Mouse (Mus musculus): ENCODE measurements around the gene Cplx1. TPM values are rescaled to one million over a fixed set of nuclear protein-coding genes. Genes with fewer than 3 reads are reported as not detected.
A peak's percentile ranks its signal among the peaks of the same experiment; 100 is the strongest.

The Cplx1 gene
- total RNA-seq (2021) = under 1 TPM; 0.45 to 0.54 TPM
- long read RNA-seq, experiment 1 = 0 reads
- long read RNA-seq, experiment 2, partial matches to known transcripts = 0 of 1 reads
- long read RNA-seq, experiment 2, other reads (novel, unspliced or antisense) = 0 of 1 reads

DNA sequence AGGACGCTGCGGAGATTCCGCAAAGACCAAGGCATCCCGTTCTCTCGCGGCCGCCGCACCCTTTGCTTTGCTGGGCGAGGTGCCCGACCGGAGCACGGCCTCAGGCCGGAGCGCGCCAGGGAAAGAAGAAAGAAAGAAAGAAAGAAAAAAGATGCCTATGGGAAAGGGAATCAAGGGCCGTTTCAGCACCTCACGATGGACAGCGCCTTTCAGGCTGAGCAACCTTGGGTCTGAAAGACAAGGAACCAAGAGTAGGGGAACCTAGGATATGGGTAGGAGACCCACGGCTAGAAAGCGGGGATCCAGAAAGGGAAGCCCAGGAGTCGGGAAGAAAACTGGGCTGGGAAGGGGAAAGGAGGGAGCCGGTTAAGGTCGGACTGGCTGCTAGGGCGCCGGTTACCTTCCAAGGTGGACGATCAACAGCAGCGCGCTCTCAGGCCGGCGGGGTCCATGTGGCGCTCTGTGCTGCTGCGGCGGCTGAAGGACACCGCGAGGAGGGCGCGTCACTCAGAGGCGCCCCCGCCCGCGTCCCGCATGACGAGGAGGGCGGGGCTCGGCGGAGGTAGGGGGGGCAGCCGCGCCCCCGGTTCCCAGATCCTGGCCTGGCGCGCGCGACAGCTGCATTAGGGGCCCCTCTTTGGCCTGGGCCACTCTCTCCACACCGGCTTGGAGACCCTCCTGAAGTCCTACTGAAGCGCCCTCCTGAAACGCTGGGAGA lies at the start of gene Cplx1:
Gene Cplx1, minus strand, starts transcription at position 536 of the 718 bp plus-strand sequence.
- peak; percentile 63 for DNase-seq

DNA sequence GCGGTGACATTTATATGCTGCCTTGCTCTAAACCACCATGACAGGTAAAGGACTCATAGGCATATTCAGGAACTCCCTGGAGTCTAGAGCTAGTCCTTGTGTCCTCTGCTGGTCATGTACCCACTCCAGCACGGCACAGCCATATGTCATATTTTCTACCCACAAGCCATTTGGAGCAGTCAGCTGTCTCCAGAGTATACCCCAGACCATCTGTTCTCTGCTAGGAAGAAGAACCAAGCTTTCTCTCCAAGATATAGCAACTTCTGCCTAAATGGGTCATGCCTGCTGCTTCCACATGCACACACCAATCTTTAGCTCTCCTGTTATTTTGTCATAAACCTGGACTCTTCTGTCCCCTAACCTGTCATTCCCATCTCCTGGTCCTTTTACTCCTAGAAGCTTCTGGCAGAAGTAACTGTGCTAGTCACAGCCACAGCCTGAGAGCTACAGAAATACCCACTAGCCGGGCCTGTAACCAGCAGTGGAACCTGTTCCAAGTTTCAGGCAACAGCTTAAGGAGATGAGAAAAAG lies 31.6 kb upstream of the Cplx1 start:
- no peak for DNase-seq

DNA sequence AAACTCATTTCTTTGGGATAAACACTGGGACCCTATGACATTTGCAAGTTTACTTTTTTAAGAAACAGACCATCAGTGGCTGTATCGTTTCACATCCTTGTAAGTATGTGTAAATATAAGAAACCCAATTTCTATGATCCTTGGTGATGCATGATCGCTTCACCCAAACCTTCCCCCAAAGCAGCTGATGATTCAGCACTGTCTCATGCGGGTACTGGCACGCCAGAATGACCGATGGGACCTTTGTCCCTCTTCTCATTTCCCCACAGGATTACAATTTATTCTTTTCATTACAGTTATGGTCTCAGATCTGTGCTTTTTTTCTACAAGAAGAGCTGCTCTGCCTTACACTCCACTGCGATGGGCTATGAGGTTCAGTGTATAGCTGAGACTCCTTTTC lies 23.2 kb upstream of the Cplx1 start:
- DNase-seq = no peak

DNA sequence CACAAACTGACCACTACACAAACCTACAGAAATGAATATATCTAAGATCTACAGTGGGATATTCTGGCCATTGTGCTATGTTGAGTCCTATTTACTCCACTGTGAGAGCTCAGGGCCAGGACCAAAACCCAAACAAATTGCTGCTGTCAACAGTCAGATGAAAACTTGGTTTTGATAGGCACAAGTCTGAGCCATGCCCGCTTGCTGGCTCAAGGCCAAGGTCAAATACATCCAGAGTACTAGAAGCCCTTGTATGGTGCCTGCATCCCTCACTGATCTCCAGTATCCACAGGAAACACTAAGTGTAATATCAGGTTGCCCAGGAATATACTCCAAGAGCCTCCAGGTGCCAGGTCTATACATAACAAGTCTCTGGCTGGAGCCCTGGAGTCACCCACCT lies 21.2 kb upstream of the Cplx1 start:
- DNase-seq = no peak

DNA sequence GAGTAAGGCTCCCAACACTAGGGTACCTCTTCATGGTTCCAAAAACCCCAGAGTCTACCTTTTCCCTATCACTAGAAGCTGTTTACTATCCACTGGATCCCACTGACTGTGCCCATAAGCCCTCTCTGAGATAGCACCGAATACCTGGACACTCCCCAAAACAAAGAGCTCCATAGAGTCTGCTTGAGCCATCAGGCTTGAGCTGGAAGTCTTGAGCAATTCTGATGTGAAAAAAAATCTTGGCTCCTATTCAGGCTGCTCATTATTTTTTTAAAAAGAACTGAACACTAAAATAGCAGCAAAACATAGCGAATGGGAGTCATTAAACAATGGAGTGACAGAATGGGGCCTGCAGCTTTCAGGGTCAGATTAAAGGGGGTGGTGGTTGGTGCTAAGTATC lies 17.3 kb upstream of the Cplx1 start:
- no peak for DNase-seq

DNA sequence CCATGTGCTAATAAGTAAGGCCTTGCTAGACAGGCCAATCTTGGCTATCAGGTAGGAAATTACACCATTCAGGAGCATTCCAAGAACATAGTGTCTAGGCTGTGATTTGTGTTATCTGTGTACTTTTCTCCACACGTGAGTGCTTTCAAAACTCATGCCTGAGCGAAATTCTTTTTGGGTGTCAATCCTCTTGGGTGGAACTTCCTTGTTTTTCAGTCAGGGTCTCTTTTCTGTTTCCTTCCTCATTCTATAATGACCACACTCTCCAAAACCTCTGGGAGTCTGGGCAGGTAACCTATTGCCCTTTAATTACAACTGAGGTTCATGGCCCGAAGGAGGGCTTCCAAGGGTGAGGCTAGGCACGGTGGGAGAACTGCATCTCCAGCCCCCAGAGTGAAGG lies 16.7 kb upstream of the Cplx1 start:
- DNase-seq = no peak

DNA sequence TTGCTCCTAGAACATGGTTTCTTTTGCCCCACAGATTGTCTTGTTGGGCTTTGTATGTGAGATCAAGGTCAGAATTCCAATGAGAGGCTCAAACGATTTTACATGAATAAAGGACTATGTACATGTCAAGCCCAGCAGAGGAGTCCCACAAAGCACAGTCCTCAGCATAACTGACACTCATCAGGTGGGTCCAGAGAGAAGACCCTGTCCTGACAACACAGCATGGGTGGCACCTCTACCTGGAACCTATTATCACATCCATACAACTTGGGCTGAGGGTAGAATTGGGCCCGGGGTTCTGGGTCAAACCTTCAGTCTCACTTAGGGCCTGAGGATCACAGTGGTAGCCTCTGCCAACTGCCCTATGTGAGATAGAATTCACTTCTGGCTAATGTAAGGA lies 15.6 kb upstream of the Cplx1 start:
- no peak for DNase-seq

DNA sequence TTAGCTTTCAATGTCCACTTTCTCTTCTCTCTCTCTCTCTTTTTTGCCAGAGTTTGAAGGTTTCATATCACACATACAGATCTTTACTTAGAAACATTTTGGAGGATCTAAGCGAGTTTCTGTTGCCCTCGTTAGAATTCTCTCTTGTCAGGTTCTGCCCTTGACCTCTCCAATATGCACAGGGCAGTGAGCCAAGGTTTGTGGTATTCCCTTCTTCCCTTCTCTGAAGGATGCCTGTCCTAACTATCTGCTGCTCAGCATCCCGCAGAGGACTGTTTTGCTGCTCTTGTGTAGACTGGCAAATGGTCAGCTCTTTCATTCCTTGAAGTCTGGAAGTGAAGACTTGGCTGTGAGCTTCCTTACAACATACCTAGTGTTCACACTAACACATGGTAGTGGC lies 14.5 kb upstream of the Cplx1 start:
- no peak for DNase-seq

DNA sequence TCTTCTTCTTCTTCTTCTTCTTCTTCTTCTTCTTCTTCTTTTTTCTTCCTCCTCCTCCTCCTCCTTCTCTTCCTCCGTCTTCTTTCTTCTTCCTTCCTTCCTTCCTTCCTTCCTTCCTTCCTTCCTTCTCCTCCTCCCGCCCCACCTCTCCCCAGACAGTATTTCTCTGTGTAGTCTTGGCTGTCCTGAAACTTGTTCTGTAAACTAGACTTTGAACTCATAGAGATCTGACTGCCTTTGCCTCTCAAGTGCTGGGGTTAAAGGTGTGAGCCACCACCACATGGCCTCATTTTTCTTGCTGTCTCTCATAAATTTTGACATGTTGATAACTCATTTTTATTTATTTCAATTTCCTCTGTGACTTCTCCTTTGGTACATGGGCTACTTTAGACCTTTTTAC lies 12.7 kb upstream of the Cplx1 start:
- DNase-seq = no peak

DNA sequence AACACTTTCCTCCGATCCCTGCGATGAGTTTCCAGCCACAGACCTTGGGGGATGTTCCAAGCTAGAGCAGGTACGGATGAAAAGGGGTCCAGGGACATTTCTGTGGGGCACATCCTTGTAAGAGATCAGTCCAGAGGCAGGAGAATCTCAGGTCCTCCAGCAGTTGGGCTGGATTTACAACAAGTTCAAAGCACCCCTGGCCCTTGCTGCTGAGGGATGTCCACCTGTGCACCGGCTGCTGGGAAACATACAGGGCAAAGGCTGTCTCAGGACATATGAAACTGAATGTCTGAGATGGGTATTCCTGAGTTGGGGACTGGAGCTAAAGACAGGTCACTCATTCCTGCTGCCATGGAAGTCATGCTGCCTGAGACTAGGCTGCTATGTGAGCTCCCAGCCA lies 7.2 kb upstream of the Cplx1 start:
- no peak for DNase-seq

DNA sequence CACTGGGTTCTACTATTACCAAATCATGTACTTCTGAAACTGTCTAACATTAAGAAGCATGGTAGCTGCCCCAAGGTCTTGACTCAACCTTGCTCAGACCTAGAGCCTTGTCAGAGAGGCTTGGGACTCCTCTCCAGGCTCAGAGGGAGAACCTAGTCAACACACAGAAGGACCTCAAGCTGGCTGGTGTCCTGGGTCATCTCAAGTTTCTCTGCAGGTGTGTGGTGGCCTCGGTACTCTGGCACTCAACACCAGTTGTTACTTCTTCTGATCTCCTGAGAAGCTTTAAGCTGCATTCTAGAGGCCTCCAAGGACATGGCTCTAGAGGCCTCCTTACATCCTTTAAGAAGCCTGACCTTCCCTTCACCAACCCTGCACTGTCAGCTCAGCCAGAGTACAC lies 4.2 kb upstream of the Cplx1 start:
- DNase-seq = no peak

DNA sequence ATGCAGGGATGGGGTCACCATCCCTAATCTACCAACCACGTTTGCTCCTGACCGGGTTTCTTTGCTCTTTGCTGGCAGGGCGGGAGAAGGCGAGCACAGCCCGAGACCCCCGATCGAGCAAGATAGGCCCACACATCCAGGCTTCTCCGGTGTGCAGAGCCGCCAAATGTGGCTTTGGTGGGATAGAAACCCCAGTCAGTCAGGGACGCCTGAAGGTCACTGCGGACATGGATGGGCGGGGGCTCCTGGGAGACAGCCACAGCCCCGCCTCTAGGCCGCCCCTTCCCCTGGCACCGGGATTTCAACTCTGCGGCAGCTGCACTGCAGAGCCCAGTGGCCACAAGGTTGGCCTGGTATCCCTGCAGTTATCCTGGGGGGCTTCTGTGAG lies 377 bp upstream of the Cplx1 start:
- no peak for DNase-seq

DNA sequence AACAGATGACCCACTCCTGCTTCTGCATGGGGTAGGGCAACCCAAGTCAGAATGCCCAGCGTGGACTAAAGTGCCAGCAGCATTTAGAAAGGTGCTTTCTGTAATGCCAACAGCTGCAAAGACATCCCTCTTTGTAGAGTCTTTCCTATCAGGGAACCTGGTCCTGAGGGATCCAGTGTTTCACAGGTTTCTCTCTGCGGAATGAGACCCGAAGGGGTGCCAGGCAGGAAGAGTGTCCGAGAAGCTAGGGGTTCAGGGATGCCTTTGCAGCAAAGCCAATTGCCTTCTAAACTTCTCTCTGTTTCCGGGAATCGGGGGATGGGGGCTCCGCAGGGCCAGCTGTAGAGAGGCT lies 711 bp downstream of the Cplx1 start:
- no peak for DNase-seq

DNA sequence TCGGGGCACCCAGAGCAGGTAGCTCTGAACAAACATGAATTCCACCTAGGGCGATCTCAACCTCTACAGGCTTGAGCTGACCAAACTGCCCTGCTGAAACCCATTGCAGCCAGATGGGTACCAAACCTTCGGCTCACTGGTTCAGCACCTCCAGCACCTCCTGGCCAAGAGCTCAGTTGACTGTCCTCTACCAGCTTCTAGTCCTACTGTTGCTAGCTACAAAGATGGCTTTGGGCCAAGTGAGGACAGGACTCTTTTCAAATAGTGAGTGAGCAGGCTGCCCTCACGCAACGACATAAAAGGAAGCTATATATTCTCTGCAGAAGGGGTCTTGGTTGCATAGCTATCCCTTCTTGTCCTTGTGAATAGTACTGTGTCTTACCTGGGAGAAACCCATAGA lies 2.2 kb downstream of the Cplx1 start:
- DNase-seq = no peak

DNA sequence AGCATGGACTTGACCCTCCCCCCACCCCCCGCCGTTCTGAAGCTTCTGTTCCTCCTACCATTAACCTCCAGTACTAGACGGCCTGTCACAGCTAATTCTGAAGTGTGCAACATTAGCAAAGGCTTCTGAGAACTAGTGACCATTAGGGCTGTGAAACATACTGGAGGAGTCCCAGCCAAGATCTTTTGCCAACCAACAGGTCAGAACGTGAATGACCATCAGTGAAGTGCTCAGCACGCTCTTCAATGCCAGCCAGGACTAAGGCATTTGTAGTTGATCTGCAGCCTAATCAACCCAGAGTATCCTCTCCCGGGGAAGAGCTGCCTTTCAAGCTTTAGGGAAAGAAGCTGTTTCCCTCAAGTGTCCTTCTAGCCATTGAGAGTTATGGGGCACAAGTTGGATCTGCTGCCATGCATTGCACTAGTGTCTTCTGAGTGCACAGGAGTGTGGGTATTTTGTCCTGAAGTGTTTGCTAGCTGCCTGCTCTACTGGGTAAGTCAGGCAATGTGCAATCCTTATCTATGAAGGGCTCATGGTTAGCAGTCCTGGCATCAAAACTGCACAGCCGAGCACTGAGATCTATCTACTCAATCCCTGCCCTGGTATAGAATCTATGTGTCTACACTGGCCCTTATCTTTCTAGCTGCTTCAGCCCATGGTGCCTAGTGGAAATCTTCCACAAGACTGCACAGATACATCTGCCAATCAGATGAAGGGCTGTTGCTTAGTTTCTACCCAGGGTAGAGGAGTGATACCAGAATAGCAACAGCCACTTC lies 6.1 kb downstream of the Cplx1 start:
- DNase-seq = no peak

DNA sequence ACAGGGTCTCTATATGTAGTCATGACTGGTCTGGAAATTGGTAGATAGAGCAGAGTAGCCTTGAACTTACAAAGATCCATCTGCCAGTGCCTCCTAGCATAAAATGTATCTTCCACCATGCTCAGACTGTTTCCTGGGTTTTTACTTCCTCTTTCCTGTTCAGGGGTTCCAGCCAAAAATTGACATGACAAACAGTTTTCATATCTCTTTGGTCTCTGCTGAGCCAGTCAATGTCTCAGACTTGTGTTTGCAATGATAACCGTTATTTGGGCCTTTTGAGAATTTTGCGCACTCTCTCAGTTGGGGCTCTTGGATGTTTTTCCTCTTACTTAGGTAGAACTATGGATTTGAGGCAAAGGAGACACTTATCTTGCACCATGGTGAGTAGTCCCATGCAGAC lies 15.6 kb downstream of the Cplx1 start:
- no peak for DNase-seq

DNA sequence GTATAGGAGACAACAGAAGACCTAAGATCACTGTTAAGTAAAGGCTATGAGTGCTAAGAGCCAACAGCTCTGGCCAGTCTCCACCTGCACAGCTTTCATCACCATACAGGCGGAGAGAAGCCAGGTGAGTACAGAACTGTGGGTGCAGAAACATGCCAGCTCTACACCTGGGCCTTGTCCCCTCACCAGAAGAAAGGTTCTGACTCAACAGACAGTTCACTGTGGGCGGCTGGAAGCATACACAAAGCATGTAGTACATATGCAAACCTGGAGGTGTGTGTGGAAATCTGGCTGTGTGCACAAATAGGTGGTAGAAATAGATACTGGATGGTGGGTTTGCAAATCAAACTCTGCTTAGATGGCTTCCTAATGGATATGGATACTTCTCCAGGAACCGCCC lies 27.2 kb downstream of the Cplx1 start:
- no peak for DNase-seq

DNA sequence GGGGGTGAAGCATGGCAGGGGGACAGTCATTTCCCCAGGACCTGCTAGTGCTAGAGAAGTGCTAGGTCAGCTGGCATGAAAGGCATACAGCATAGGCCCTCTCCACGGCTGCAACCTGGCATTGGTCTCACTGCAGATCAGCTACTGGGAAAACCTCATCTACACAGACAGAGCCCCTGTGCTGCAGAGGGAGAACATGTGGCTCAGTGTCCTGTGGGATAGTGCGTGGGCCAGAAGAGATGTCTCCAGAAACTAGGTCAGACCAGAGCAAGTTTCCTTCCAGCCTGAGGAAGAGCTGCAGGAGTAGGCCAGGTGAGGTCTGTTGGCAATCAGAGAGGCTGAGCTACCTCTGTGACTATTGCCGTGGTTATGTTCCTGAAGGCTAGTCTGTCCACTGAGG lies 27.9 kb downstream of the Cplx1 start:
- DNase-seq = no peak

DNA sequence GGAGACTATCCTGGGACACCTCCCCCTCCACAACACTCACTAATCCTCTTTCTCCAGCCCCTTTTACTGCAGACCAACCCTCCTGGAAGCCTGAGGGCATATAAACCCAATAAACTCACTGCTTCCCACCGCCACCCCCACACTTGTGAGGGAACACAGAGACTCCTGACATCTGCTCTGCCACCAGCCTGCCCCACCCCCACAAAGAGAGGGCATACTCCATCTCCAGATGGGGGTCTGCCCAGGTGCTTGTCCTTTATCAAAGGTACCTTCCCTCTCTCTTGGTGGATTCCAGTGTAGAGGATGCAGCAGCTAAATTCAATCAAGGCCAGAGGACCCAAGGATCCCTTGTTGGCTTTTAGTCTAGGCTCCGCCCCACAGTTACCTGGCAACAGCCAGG lies 28.8 kb downstream of the Cplx1 start:
- DNase-seq = no peak

DNA sequence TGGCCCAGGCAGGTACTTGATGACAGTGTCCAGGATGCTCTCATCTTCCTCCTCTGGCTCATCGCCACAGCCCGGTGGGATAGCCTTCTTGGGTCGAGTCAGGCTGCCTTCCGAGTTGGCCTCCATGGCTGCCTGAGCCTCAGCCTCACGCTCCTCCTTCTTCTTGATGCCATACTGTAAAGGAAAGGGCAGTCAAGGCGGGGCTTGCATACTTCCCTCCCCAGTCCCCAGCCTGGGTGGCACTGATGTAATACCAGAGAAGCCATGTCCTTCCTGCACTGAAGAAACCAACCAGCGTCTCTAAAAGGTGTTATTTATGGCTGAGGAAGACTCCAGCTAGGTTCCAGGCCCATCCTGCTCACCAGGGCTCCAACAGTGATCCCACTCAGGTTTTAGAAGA lies 29.7 kb downstream of the Cplx1 start:
- no peak for DNase-seq

DNA sequence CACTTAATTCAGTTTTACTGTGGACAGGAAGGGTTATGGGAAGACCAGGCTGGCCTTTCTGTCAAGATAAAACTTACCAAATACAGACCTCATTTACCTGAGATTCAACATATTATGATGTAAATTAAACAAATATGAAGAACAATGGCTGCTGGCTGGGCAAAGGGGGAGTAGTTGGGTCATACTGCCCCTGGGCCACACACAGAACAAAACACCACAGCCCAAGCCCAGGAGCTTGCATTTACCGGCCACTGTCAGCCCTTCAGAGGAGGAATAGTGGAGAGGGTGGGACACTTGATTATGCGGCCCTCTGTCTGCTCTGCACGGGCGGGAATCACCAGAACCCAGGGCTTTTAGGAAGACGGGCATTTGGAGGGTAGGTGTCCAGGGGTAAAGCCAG lies 30.9 kb downstream of the Cplx1 start:
- no peak for DNase-seq

DNA sequence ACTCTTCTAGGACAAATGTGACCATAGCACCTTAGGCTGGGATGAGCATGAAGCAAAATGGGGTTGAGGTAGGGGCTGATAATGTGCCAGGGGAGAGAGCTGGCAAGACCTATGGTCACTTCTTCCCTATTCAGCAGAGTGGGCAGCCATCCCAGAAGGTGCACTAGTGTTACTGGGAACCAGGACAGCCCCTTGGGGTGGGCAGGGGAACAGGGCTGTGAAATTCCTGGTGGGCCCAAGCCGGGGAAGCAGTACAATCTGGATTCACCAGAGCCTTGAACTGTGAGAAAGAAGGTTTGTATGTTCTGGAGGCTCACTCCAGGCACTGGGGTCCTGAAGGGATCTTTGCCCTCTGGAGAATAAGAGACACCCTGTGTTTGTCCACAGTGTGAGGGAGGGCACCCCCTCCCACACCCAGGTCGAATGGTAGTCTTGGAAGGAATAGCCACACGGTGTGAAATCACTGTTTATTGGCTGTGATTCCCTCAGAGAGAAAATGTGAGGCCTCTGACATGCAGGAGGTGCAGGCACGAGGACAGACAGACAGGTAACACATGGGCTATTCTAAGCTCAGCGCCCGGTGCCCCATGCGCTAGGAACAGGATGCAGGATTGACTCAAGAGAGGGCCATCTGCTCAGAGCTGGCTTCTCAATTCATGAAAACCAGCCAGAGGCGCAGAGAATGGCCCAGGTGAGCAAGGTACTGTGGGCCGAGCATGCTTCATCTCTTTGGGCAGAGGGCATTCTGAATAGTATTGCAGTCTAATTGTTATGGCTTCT lies 31.5 kb downstream of the Cplx1 start:
- DNase-seq = no peak

DNA sequence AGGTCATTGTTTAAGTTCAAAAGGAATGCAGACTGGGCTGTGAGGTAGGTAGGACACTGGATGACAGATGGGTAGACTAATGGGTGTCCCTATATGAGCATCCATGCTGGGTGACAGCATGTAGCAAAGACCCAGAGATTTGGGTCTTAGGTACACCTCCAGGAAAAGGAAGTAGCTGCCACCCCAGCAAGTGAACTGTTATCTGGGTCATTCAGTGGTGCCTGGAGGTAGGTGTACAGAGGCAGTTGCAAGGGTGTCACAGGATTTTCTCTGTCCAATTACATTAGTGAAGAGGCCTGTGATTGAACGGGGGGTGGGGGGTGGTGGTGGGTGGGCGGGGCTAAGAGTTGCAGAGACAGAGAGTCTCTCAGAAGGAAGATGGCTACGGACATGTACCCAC lies 33.2 kb downstream of the Cplx1 start:
- no peak for DNase-seq

Measured in gastrocnemius, postnatal 10 days (tissue).